Mouse (Mus musculus) layer of hippocampus, adult 18-20 months (tissue): Measurements from ENCODE around the gene Yipf1. TPM values are rescaled to one million over a fixed set of nuclear protein-coding genes. Genes with fewer than 3 reads are reported as not detected.

Experiments used
- DNase-seq, 2 experiments: peaks; one replicate each; pipeline ENCODE4 v3.0.0; 2022; ENCODE audit warnings: low spot score in 2 of 2
- long read RNA-seq: library from polyadenylated mRNA; stranded (forward); transcript quantifications from one replicate; pipeline ENCODE4 v2.0.0, GENCODE M21; 2021
- total RNA-seq, 2 experiments: library from RNA; stranded (reverse); gene quantifications; 2 replicates each; pipeline ENCODE4 v1.2.3; 2021

The Yipf1 gene
- total RNA-seq: 10 to 100 TPM; 54.9 to 58.4 TPM
- long read RNA-seq, transcript Yipf1-201 (10 exons, 1,321 nt): major isoform, 63 of 69 reads
- long read RNA-seq, partial matches to known transcripts: 0 of 69 reads
- long read RNA-seq, other reads (novel, unspliced or antisense): 5 of 69 reads

GRCm38 (mm10) chr4:107313690-107314478 is at the start of gene Yipf1:
Gene Yipf1, plus strand, starts transcription at chr4:107314363.
- DNase-seq: peak; percentile 81 to 92

- DNase-seq: peak in 1 of 2 experiments; percentile 51
Measured at GRCm38 (mm10) chr4:107273683-107274082, 40.5 kb upstream of the Yipf1 start.

- no peak for DNase-seq
Measured at GRCm38 (mm10) chr4:107274511-107274910, 39.7 kb upstream of the Yipf1 start.

GRCm38 (mm10) chr4:107278188-107278707 is 35.9 kb upstream of the Yipf1 start:
- no peak for DNase-seq

- DNase-seq: no peak
Measured at GRCm38 (mm10) chr4:107280843-107281475, 33.2 kb upstream of the Yipf1 start.

- no peak for DNase-seq
Measured at GRCm38 (mm10) chr4:107285446-107286200, 28.5 kb upstream of the Yipf1 start.

- DNase-seq: no peak
Measured at GRCm38 (mm10) chr4:107286386-107286785, 27.8 kb upstream of the Yipf1 start.

GRCm38 (mm10) chr4:107287517-107287916 is 26.6 kb upstream of the Yipf1 start:
- no peak for DNase-seq

GRCm38 (mm10) chr4:107291611-107292272 is 22.4 kb upstream of the Yipf1 start:
- peak; percentile 21 to 68 for DNase-seq

GRCm38 (mm10) chr4:107292273-107292662 is 21.9 kb upstream of the Yipf1 start:
- DNase-seq: no peak

GRCm38 (mm10) chr4:107298071-107298606 is 16.0 kb upstream of the Yipf1 start:
- DNase-seq: no peak

- no peak for DNase-seq
Measured at GRCm38 (mm10) chr4:107299779-107300340, 14.3 kb upstream of the Yipf1 start.

- DNase-seq: no peak
Measured at GRCm38 (mm10) chr4:107300371-107300770, 13.8 kb upstream of the Yipf1 start.

GRCm38 (mm10) chr4:107300902-107301555 is 13.1 kb upstream of the Yipf1 start:
- DNase-seq: no peak

GRCm38 (mm10) chr4:107302221-107302620 is 11.9 kb upstream of the Yipf1 start:
- no peak for DNase-seq

GRCm38 (mm10) chr4:107302832-107303231 is 11.3 kb upstream of the Yipf1 start:
- DNase-seq: no peak

- no peak for DNase-seq
Measured at GRCm38 (mm10) chr4:107303531-107303930, 10.6 kb upstream of the Yipf1 start.

GRCm38 (mm10) chr4:107306966-107307365 is 7.2 kb upstream of the Yipf1 start, which contains the start of gene Dio1:
Gene Dio1, minus strand, starts transcription at chr4:107307169.
- no peak for DNase-seq

- no peak for DNase-seq
Measured at GRCm38 (mm10) chr4:107314479-107314805, 279 bp downstream of the Yipf1 start.

- peak in 1 of 2 experiments; percentile 15 for DNase-seq
Measured at GRCm38 (mm10) chr4:107318646-107319045, 4.5 kb downstream of the Yipf1 start.
